In the genomic region with DNA sequence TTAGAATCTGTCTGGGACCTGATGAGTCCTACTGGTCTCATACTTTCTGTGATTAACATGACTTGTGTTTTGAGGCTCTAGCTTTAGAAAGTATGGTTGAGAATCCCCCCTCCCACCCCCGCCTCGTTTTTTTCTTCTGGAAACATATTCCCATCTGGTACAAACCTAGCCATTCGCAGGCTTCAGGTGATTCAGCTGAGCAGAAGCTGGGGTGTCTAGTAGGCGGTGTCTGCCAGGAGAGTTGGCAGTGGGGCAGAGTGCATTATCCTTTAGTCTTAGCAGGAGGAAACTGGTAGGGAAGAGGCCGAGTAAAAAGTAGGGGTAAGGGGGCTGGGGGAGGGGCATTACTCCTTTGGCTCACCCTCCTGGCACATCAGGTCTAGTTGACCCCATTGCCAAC, we compare ENCODE assay signal across 8 mouse cellular contexts. TPM values are rescaled to one million over a fixed set of nuclear protein-coding genes. Genes with fewer than 3 reads are reported as not detected.
DNase-seq lines count a peak whose midpoint lies in the region; ATAC-seq and TF ChIP-seq lines count a peak whose summit lies in the region.

No protein-coding gene starts in this region.

- no peak for DNase-seq in cerebellum, postnatal 10 days
- DNase-seq in lung, postnatal 14 days, result no peak
- DNase-seq in urinary bladder, postnatal 36 days (ENCODE audit: low spot score in 2 of 2), result no peak
- DNase-seq in spleen, postnatal 10 days (ENCODE audit: low spot score in 2 of 2), result no peak

- H3K4me2 ChIP-seq in lung, embryonic 15.5 days, result peak overlapping the region; percentile 93
- peak overlapping the region; percentile 98 for H3K4me2 ChIP-seq in limb, embryonic 12.5 days

- H3K27ac ChIP-seq in lung, embryonic 15.5 days, result no peak overlapping the region
- no peak overlapping the region for H3K27ac ChIP-seq in limb, embryonic 12.5 days
- no peak overlapping the region for H3K27ac ChIP-seq in small intestine, adult 2 months (ENCODE audit: insufficient read depth, low read depth, low read length)

- H3K27me3 ChIP-seq in lung, embryonic 15.5 days, result peaks cover 19% of the 10 kb centered on the region
- peaks cover 41% of the 10 kb centered on the region for H3K27me3 ChIP-seq in limb, embryonic 12.5 days
- H3K27me3 ChIP-seq in small intestine, adult 2 months (ENCODE audit: control insufficient read depth, insufficient read depth, low read length), result peaks cover 16% of the 10 kb centered on the region

- TF ChIP-seq CTCF in small intestine, adult 2 months (IDR thresholded peaks at IDR 0.05; ENCODE audit: extremely low read depth, insufficient read length, insufficient replicate concordance, low read depth, low read length), result no peak

- WGBS in lung, embryonic 15.5 days, result 56% methylated on average over 5 of the region's 5 CpGs
- 46% methylated on average over 5 of the region's 5 CpGs for WGBS in limb, embryonic 12.5 days
- WGBS in small intestine, adult 2 months, result 56% methylated on average over 5 of the region's 5 CpGs

- 0 out of 2 replicates have a peak, but pooled peaks cover 3% of the 10 kb centered on the region for H3K36me3 ChIP-seq in lung, embryonic 15.5 days
- H3K36me3 ChIP-seq in limb, embryonic 12.5 days, result peaks cover 4% of the 10 kb centered on the region; the same call in 1 of the 2 replicates
- no peaks in the 10 kb centered on the region for H3K36me3 ChIP-seq in small intestine, adult 2 months (ENCODE audit: control insufficient read depth, insufficient read depth, low read length)

- no peaks in the 10 kb centered on the region for H3K9me3 ChIP-seq in lung, embryonic 15.5 days
- no peaks in the 10 kb centered on the region for H3K9me3 ChIP-seq in limb, embryonic 12.5 days

- ATAC-seq in cerebellum, adult (ENCODE audit: insufficient number of reproducible peaks, low FRiP score, low TSS enrichment), result 0 out of 2 replicates have a peak, but pooled peaks have one; percentile 0
- ATAC-seq in lung, embryonic 15.5 days (ENCODE audit: borderline replicate concordance, extremely low read depth, low FRiP score, low TSS enrichment), result no peak
- no peak for ATAC-seq in limb, embryonic 12.5 days (ENCODE audit: insufficient number of reproducible peaks, insufficient read depth, low FRiP score, low TSS enrichment, low read depth)

- peaks cover 24% of the 10 kb centered on the region for H3K4me1 ChIP-seq in lung, embryonic 15.5 days
- H3K4me1 ChIP-seq in limb, embryonic 12.5 days (replicated peaks), result peaks cover 16% of the 10 kb centered on the region
- H3K4me1 ChIP-seq in small intestine, adult 2 months (ENCODE audit: control insufficient read depth, insufficient read depth, insufficient read length, low read length), result peaks cover 6% of the 10 kb centered on the region

- peak overlapping the region; percentile 56 for H3K4me3 ChIP-seq in lung, embryonic 15.5 days
- H3K4me3 ChIP-seq in limb, embryonic 12.5 days (replicated peaks), result peak overlapping the region; percentile 61
- peak overlapping the region; percentile 70; the same call in 1 of the 2 replicates for H3K4me3 ChIP-seq in small intestine, adult 2 months (ENCODE audit: low read depth, low read length)

- H3K9ac ChIP-seq in lung, embryonic 15.5 days, result no peak overlapping the region
- no peak overlapping the region for H3K9ac ChIP-seq in limb, embryonic 12.5 days (replicated peaks)

- TF ChIP-seq POLR2A in small intestine, adult 2 months (IDR thresholded peaks at IDR 0.05; ENCODE audit: low read depth, low read length), result no peak

RNA-seq across cellular contexts. Expression of a gene that starts 30.2 kb away (rescaled TPM):
- polyA plus RNA-seq in lung, embryonic 15.5 days (2015; fragmentation: Nextera tagmentation; extraction: Ambion mirVana), result not detected in 2 replicates
- polyA plus RNA-seq in limb, embryonic 12.5 days (2016; fragmentation: Nextera tagmentation; extraction: Ambion mirVana), result 0.13 TPM in 1 of 2 replicates, not detected in the other
- not detected in 2 replicates for polyA plus RNA-seq in small intestine, adult 2 months (2012; rRNA removed)

RNA-seq across cellular contexts. Expression of a gene that starts 44.5 kb away (rescaled TPM):
- 7.9 and 8.0 TPM in 2 replicates for polyA plus RNA-seq in lung, embryonic 15.5 days (2015; fragmentation: Nextera tagmentation; extraction: Ambion mirVana)
- 8.9 and 9.6 TPM in 2 replicates for polyA plus RNA-seq in limb, embryonic 12.5 days (2016; fragmentation: Nextera tagmentation; extraction: Ambion mirVana)
- 0.71 and 0.89 TPM in 2 replicates for polyA plus RNA-seq in small intestine, adult 2 months (2012; rRNA removed)
